Mouse (Mus musculus): Measurements from ENCODE around the gene Rab31. TPM values are rescaled to one million over a fixed set of nuclear protein-coding genes. Genes with fewer than 3 reads are reported as not detected.

Rab31 gene
- polyA plus RNA-seq, 1 experiment from 2014 or later, result 53.2 TPM

DNA sequence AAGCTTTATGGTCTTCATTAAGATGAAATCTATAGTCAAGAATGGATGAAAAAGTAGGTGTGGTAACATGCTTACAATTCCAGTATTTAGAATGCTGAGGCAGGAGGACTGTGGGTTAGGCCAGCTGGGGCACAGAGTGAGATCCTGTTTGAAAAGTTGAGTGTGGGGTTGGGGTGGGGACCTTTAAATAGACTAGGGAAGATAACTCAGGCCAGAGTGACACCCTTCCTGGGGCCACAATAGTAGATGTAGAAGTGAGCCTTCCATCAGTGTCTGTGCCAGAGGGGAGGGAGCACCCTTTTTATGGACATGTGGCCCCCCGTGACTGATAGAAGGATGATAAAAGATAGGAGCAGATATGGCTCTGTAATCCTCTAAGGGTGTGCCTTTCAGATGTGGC is 26.8 kb upstream of the Rab31 start:
- Histone ChIP-seq H3K27ac (replicated peaks; ENCODE audit: low read depth, low read length) (no peak overlapping the region), H3K27me3 (ENCODE audit: control insufficient read depth, insufficient read depth, low read length) (no peaks in the 10 kb centered on the region), H3K36me3 (ENCODE audit: control insufficient read depth, insufficient read depth, low read length) (peaks cover 2% of the 10 kb centered on the region; the same call in 1 of the 2 replicates), H3K4me1 (ENCODE audit: control insufficient read depth, insufficient read depth, low read length) (no peaks in the 10 kb centered on the region), H3K4me2 (ENCODE audit: low read depth, severe bottlenecking) (no peak overlapping the region), H3K9ac (ENCODE audit: low read length) (no peak overlapping the region), H3K9me3 (ENCODE audit: control insufficient read depth, low read length) (no peaks in the 10 kb centered on the region), H3K4me3 (ENCODE audit: low read depth, low read length) (no peak overlapping the region)
- ATAC-seq (ENCODE audit: insufficient number of reproducible peaks, low FRiP score, low TSS enrichment, low read depth) (no peak), DNase-seq (ENCODE audit: low spot score) (no peak)
- 96% methylated on average over 1 of the region's 1 CpGs for WGBS

DNA sequence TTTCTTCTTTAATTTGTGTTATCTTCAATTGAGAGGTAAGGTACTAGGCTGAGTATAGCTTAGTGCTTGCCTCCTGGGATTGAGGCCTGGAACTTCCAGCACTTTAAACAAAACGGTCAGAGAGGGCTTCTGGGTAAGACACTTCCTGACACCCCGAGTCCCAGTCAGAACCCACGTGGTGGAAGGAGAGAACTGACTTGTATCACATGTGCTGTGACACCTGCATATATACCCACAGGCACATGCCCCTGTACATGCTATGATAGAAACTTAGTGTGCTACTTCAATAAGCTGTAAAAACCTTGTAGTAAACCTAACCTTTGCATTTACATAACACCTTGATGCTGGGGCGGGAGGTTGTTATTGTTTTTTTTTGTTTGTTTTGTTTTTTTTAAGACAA is 25.9 kb upstream of the Rab31 start:
- no peaks in the 10 kb centered on the region for H3K27me3 ChIP-seq (ENCODE audit: control insufficient read depth, insufficient read depth, low read length)
- DNase-seq (ENCODE audit: low spot score) (no peak), ATAC-seq (ENCODE audit: insufficient number of reproducible peaks, low FRiP score, low TSS enrichment, low read depth) (no peak)
- no peaks in the 10 kb centered on the region for H3K9me3 ChIP-seq (ENCODE audit: control insufficient read depth, low read length)
- no peak overlapping the region for H3K4me3 ChIP-seq (ENCODE audit: low read depth, low read length)
- H3K9ac ChIP-seq (ENCODE audit: low read length), result no peak overlapping the region
- no peak overlapping the region for H3K4me2 ChIP-seq (ENCODE audit: low read depth, severe bottlenecking)
- H3K27ac ChIP-seq (replicated peaks; ENCODE audit: low read depth, low read length), result no peak overlapping the region
- H3K36me3 ChIP-seq (ENCODE audit: control insufficient read depth, insufficient read depth, low read length), result no peaks in the 10 kb centered on the region; the same call in 1 of the 2 replicates
- WGBS, result 74% methylated on average over 4 of the region's 4 CpGs
- no peaks in the 10 kb centered on the region for H3K4me1 ChIP-seq (ENCODE audit: control insufficient read depth, insufficient read depth, low read length)

DNA sequence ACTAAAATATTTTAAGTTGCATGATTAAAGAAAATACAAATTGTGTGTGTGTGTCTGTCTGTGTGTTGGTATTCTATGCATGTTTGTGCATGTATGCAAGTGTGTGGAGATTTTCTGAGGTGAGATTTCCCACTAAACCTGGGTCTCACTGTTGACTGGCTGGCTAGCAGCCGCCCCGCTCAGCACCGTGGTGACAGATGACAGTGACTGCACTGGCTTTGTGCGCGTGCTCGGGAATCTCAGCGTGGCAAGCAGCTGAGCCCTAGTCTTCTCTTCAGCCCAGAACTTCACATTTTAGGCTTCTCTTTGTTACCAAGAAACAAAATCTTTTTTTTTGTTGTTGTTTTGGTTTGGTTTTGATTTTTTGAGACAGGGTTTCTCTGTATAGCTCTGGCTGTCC is 23.5 kb upstream of the Rab31 start:
- Histone ChIP-seq H3K4me2 (ENCODE audit: low read depth, severe bottlenecking) (no peak overlapping the region), H3K27ac (replicated peaks; ENCODE audit: low read depth, low read length) (no peak overlapping the region), H3K27me3 (ENCODE audit: control insufficient read depth, insufficient read depth, low read length) (no peaks in the 10 kb centered on the region), H3K9me3 (ENCODE audit: control insufficient read depth, low read length) (no peaks in the 10 kb centered on the region), H3K4me1 (ENCODE audit: control insufficient read depth, insufficient read depth, low read length) (no peaks in the 10 kb centered on the region), H3K36me3 (ENCODE audit: control insufficient read depth, insufficient read depth, low read length) (no peaks in the 10 kb centered on the region; the same call in 1 of the 2 replicates), H3K9ac (ENCODE audit: low read length) (no peak overlapping the region), H3K4me3 (ENCODE audit: low read depth, low read length) (no peak overlapping the region)
- WGBS, result 92% methylated on average over 7 of the region's 7 CpGs
- DNase-seq (ENCODE audit: low spot score) (no peak), ATAC-seq (ENCODE audit: insufficient number of reproducible peaks, low FRiP score, low TSS enrichment, low read depth) (no peak)

DNA sequence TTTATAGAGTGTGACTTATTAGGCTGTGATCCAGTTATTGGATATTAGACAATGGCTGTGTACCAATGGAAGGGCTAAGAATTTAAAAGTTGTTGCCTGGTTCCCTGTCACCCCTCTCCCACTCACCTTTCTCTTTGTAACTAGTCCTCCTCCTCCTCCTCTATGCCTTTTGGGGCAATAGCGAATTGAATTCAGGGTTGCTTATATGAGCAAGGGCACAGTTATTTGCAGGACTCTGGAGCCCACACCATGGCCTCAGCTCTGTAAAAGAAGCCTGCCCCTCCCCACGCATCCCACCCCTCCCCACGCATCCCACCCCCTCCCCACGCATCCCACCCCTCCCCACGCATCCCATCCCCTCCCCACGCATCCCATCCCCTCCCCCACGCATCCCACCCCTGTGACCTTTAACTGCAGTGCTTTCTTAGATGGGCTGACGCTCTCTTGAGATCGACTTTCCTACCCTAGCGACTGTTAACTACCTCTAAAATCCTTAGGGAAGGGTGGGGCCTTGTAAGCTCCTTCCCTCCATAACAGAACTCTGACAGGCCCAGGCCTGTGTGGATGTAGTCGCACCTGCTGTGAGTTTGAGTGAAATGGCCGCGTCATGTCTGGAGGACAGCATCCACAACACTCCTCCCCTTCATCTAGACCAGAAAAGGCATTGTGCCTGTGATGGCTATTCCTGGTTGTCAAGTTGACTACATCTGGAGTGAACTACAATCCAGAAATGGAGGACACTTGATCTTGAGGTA is 21.7 kb upstream of the Rab31 start:
- Histone ChIP-seq H3K9ac (ENCODE audit: low read length) (no peak overlapping the region), H3K4me2 (ENCODE audit: low read depth, severe bottlenecking) (no peak overlapping the region), H3K9me3 (ENCODE audit: control insufficient read depth, low read length) (no peaks in the 10 kb centered on the region), H3K36me3 (ENCODE audit: control insufficient read depth, insufficient read depth, low read length) (no peaks in the 10 kb centered on the region; the same call in 1 of the 2 replicates), H3K27ac (replicated peaks; ENCODE audit: low read depth, low read length) (no peak overlapping the region), H3K27me3 (ENCODE audit: control insufficient read depth, insufficient read depth, low read length) (no peaks in the 10 kb centered on the region), H3K4me1 (ENCODE audit: control insufficient read depth, insufficient read depth, low read length) (no peaks in the 10 kb centered on the region), H3K4me3 (ENCODE audit: low read depth, low read length) (no peak overlapping the region)
- WGBS, result 85% methylated on average over 13 of the region's 13 CpGs
- ATAC-seq (ENCODE audit: insufficient number of reproducible peaks, low FRiP score, low TSS enrichment, low read depth) (no peak), DNase-seq (ENCODE audit: low spot score) (no peak)

DNA sequence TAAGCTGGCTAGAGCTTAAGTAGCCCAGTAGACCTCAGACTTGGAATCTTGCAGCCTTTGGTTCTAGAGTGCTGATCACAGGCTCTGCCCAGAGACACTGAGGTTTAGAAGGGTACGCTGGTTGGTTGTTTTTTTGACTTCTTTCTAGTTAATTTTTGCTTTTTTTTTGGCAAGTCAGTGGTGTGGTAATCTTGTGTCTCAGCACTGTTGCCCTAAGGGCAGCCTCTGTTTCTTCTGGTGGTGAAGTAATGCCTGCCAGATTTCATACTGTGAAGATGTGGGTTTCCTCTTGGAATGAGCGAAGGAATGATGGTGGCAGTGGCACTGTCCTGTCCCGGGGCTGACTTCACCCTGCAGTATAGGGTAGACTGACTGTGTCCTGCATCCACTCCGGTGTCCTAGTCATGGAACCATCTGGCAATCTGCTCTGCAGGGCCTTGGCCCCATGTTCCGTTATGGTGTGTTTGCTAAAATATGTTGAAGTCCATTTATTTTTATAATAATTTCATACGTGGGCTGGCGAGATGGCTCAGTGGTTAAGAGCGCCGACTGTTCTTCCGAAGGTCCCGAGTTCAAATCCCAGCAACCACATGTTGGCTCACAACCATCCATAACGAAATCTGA is 20.9 kb upstream of the Rab31 start:
- Histone ChIP-seq H3K4me3 (ENCODE audit: low read depth, low read length) (no peak overlapping the region), H3K9me3 (ENCODE audit: control insufficient read depth, low read length) (no peaks in the 10 kb centered on the region), H3K4me1 (ENCODE audit: control insufficient read depth, insufficient read depth, low read length) (no peaks in the 10 kb centered on the region), H3K4me2 (ENCODE audit: low read depth, severe bottlenecking) (no peak overlapping the region), H3K9ac (ENCODE audit: low read length) (no peak overlapping the region), H3K36me3 (ENCODE audit: control insufficient read depth, insufficient read depth, low read length) (no peaks in the 10 kb centered on the region; the same call in 1 of the 2 replicates), H3K27me3 (ENCODE audit: control insufficient read depth, insufficient read depth, low read length) (no peaks in the 10 kb centered on the region), H3K27ac (replicated peaks; ENCODE audit: low read depth, low read length) (no peak overlapping the region)
- ATAC-seq (ENCODE audit: insufficient number of reproducible peaks, low FRiP score, low TSS enrichment, low read depth) (no peak), DNase-seq (ENCODE audit: low spot score) (no peak)
- WGBS, result 97% methylated on average over 12 of the region's 12 CpGs

DNA sequence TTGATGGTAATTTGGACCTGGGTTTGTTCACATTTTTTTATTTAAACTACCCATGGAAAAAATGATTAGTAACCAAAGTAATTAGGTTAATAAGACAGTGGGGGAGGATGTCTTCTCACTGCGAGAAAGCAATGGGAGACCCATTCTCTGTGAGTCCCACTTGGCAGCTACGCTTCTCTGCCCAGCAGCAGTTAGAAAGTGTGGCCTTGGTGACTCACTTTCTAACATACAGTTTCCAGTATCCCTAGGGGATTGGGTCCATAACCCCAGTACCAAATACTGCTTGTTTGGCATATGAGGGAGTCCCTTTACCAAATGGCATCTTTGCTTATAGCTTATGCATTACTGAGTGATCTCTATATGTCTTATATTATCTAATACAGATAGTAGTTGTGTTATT is 18.6 kb upstream of the Rab31 start:
- ATAC-seq (ENCODE audit: insufficient number of reproducible peaks, low FRiP score, low TSS enrichment, low read depth) (no peak), DNase-seq (ENCODE audit: low spot score) (no peak)
- Histone ChIP-seq H3K36me3 (ENCODE audit: control insufficient read depth, insufficient read depth, low read length) (no peaks in the 10 kb centered on the region; the same call in 1 of the 2 replicates), H3K4me2 (ENCODE audit: low read depth, severe bottlenecking) (no peak overlapping the region), H3K4me3 (ENCODE audit: low read depth, low read length) (no peak overlapping the region), H3K27ac (replicated peaks; ENCODE audit: low read depth, low read length) (no peak overlapping the region), H3K4me1 (ENCODE audit: control insufficient read depth, insufficient read depth, low read length) (no peaks in the 10 kb centered on the region), H3K9ac (ENCODE audit: low read length) (no peak overlapping the region), H3K9me3 (ENCODE audit: control insufficient read depth, low read length) (no peaks in the 10 kb centered on the region), H3K27me3 (ENCODE audit: control insufficient read depth, insufficient read depth, low read length) (no peaks in the 10 kb centered on the region)
- WGBS, result 95% methylated on average over 2 of the region's 2 CpGs

DNA sequence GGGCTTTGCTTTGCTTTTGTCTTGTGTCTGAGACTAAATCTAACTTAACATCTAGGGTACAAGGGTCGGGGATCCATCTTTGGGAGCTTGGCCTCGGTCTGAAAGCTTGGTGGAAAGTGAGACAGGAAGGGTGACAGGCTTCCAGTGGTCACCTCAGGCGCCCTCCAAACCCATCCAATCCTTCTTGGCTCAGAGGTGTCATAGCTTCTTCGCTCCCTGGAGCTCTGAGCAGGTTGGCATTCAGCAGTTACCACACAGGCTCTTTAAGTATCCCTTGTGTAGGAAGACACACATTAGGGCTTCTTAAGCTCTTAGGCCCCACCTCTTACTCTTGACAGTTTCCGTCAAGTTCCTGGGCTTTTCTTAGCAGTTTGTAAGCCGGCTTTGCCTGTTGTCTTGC is 17.0 kb upstream of the Rab31 start:
- Histone ChIP-seq H3K9me3 (ENCODE audit: control insufficient read depth, low read length) (no peaks in the 10 kb centered on the region), H3K36me3 (ENCODE audit: control insufficient read depth, insufficient read depth, low read length) (no peaks in the 10 kb centered on the region), H3K27me3 (ENCODE audit: control insufficient read depth, insufficient read depth, low read length) (no peaks in the 10 kb centered on the region), H3K27ac (replicated peaks; ENCODE audit: low read depth, low read length) (no peak overlapping the region), H3K4me1 (ENCODE audit: control insufficient read depth, insufficient read depth, low read length) (peaks cover 2% of the 10 kb centered on the region; the same call in 1 of the 2 replicates), H3K4me2 (ENCODE audit: low read depth, severe bottlenecking) (no peak overlapping the region), H3K9ac (ENCODE audit: low read length) (no peak overlapping the region), H3K4me3 (ENCODE audit: low read depth, low read length) (no peak overlapping the region)
- WGBS, result 89% methylated on average over 6 of the region's 6 CpGs
- DNase-seq (ENCODE audit: low spot score), result no peak
- no peak for ATAC-seq (ENCODE audit: insufficient number of reproducible peaks, low FRiP score, low TSS enrichment, low read depth)

DNA sequence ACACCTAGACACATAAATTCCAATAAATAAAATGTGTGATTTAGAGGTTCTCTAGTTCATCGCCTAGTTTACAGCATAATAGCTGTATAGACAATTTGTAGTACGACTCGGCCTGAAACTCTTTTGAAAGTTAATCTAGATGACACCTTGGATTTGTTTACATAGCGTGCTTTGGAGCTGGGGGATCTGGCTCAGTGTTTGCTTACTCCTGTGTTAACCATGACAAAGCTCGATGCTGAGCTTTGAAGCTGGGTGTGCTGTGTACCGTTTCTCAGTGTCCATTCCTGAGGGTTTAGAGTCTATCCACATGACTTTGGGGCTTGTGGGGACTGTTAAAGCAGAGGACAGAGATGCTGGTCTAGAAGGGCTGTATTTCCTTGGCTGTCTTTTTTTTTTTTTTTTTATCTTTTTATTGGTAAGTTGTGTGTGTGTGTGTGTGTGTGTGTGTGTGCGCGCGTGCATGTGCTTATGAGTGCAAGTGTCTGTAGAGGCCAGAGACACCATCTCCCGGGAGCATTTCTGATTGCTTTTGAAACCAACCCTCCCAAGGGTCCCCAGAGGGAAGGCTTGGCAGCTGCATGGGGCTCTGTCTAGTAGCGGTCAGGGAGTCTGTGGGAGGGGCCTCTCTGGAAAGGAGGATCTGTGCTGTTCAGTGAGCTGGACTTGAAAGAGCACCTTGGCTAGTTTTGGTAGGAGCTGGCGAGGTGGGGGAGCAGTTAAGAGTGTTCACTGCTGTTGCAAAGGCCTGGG is 16.2 kb upstream of the Rab31 start:
- no peak for DNase-seq (ENCODE audit: low spot score)
- Histone ChIP-seq H3K9ac (ENCODE audit: low read length) (no peak overlapping the region), H3K27ac (replicated peaks; ENCODE audit: low read depth, low read length) (no peak overlapping the region), H3K36me3 (ENCODE audit: control insufficient read depth, insufficient read depth, low read length) (no peaks in the 10 kb centered on the region), H3K4me1 (ENCODE audit: control insufficient read depth, insufficient read depth, low read length) (peaks cover 5% of the 10 kb centered on the region; the same call in 1 of the 2 replicates), H3K9me3 (ENCODE audit: control insufficient read depth, low read length) (no peaks in the 10 kb centered on the region), H3K4me2 (ENCODE audit: low read depth, severe bottlenecking) (no peak overlapping the region), H3K27me3 (ENCODE audit: control insufficient read depth, insufficient read depth, low read length) (no peaks in the 10 kb centered on the region), H3K4me3 (ENCODE audit: low read depth, low read length) (no peak overlapping the region)
- 76% methylated on average over 12 of the region's 12 CpGs for WGBS
- ATAC-seq (ENCODE audit: insufficient number of reproducible peaks, low FRiP score, low TSS enrichment, low read depth), result no peak
